Mouse (Mus musculus) adrenal gland, postnatal 0 days (tissue): ENCODE results near the gene Dpp7. TPM values are rescaled to one million over a fixed set of nuclear protein-coding genes. Genes with fewer than 3 reads are reported as not detected.

ENCODE experiments used
- polyA plus RNA-seq: library from polyadenylated mRNA; unstranded; fragments of >200 nt; fragmentation: Nextera tagmentation; extraction: Ambion mirVana; gene quantifications from 2 replicates; pipeline ENCODE4 v1.2.1, GENCODE M21; 2015

Gene Dpp7
- 30.8 and 45.6 TPM in 2 replicates for polyA plus RNA-seq

GRCm38 (mm10) chr2:25356208-25357079, at the start of gene Dpp7:
TSS of gene Dpp7 (minus strand) at chr2:25356359.

GRCm38 (mm10) chr2:25399051-25399450, 42.9 kb upstream of the Dpp7 start, which contains the start of gene Npdc1:
TSS of gene Npdc1 (plus strand) at chr2:25399351.

GRCm38 (mm10) chr2:25395721-25396596, 39.8 kb upstream of the Dpp7 start, which contains the start of gene Entpd2:
TSS of gene Entpd2 (plus strand) at chr2:25395874.

GRCm38 (mm10) chr2:25371764-25372643, 15.8 kb upstream of the Dpp7 start, which contains the start of gene Sapcd2:
TSS of gene Sapcd2 (plus strand) at chr2:25372321.

DNA sequence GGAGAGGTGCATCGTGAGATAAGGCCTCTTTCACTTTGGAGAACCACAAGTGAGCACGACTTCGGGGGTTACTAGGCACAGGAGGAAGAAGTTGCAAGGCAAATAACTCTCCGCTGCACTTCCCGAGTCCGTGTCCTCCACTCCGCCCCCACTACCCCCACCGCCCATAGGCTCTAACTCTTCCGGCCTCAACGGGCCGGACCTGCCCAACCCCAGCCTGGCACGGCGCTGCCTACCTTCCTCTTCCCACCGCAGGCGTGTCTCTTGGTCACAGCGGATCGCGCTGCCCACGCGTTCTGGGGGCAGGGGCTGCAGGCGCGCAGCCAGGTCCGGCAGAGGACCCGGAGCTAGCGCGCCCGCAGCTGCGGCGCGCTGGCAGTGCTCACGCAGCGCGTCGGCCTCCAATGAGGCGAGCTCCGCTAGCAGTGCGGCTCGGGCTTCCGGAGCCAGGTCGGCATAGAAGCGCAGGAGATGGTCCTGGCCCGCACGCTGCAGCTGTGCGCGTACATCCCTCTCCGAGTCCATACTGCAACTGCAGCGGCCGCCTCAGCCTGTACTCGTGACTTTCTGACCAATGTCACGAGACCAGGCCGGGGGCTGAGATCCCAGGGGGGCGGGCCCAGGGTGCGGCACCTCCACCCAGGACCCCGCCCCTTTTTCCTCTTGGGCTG, 9.1 kb upstream of the Dpp7 start, which contains the start of gene Uap1l1:
Gene Uap1l1, minus strand, starts transcription at position 592 of the 671 bp plus-strand sequence.

GRCm38 (mm10) chr2:25332286-25333160, 23.6 kb downstream of the Dpp7 start, which contains the start of gene Man1b1:
TSS of gene Man1b1 (plus strand) at chr2:25332338.

GRCm38 (mm10) chr2:25318971-25319773, 37.0 kb downstream of the Dpp7 start, which contains the start of gene Grin1:
TSS of gene Grin1 (minus strand) at chr2:25319187.

Other genes with a start within 250 kb of the Dpp7 start
- gene Nrarp, start 175.6 kb downstream of the Dpp7 start, polyA plus RNA-seq: 5.6 and 6.7 TPM in 2 replicates
- 14.6 and 20.3 TPM in 2 replicates for gene Tor4a, start 159.5 kb downstream of the Dpp7 start, polyA plus RNA-seq
- 47.4 and 61.9 TPM in 2 replicates for gene Nelfb, start 144.9 kb downstream of the Dpp7 start, polyA plus RNA-seq
- not detected in 2 replicates for gene Stpg3, start 141.7 kb downstream of the Dpp7 start, polyA plus RNA-seq
- gene Fam166a, start 137.6 kb downstream of the Dpp7 start, polyA plus RNA-seq: 0.12 and 0.58 TPM in 2 replicates
- gene Tubb4b, start 131.7 kb downstream of the Dpp7 start, polyA plus RNA-seq: 217 and 219 TPM in 2 replicates
- 0.47 TPM in 1 of 2 replicates, not detected in the other for gene Slc34a3, start 122.0 kb downstream of the Dpp7 start, polyA plus RNA-seq
- not detected in 2 replicates for gene Rnf224, start 119.6 kb downstream of the Dpp7 start, polyA plus RNA-seq
- 12.9 and 25.4 TPM in 2 replicates for gene Rnf208, start 114.1 kb downstream of the Dpp7 start, polyA plus RNA-seq
- gene Cysrt1, start 113.9 kb downstream of the Dpp7 start, polyA plus RNA-seq: 1.8 TPM in 1 of 2 replicates, not detected in the other
- gene AL732309.1, start 109.5 kb downstream of the Dpp7 start, polyA plus RNA-seq: 2.5 and 2.8 TPM in 2 replicates
- gene Tmem203, start 100.9 kb downstream of the Dpp7 start, polyA plus RNA-seq: 61.5 and 81.2 TPM in 2 replicates
- gene Tprn, start 93.7 kb downstream of the Dpp7 start, polyA plus RNA-seq: 5.6 and 7.3 TPM in 2 replicates
- gene Ssna1, start 83.9 kb downstream of the Dpp7 start, polyA plus RNA-seq: 157 and 205 TPM in 2 replicates
- gene Anapc2, start 83.9 kb downstream of the Dpp7 start, polyA plus RNA-seq: 61.4 and 81.5 TPM in 2 replicates
- gene Tmem210, start 68.2 kb downstream of the Dpp7 start, polyA plus RNA-seq: not detected in 2 replicates
- gene Lrrc26, start 66.4 kb downstream of the Dpp7 start, polyA plus RNA-seq: 0.11 TPM in 1 of 2 replicates, not detected in the other
- gene Grin1, start 37.2 kb downstream of the Dpp7 start, polyA plus RNA-seq: 4.9 and 7.5 TPM in 2 replicates
- 47.2 and 52.7 TPM in 2 replicates for gene Man1b1, start 24.0 kb downstream of the Dpp7 start, polyA plus RNA-seq
- gene Uap1l1, start 9.3 kb upstream of the Dpp7 start, polyA plus RNA-seq: 40.5 and 44.9 TPM in 2 replicates
- 8.1 and 10.7 TPM in 2 replicates for gene Sapcd2, start 16.0 kb upstream of the Dpp7 start, polyA plus RNA-seq
- 13.6 and 20.3 TPM in 2 replicates for gene Entpd2, start 39.5 kb upstream of the Dpp7 start, polyA plus RNA-seq
- 93.9 and 115 TPM in 2 replicates for gene Npdc1, start 43.0 kb upstream of the Dpp7 start, polyA plus RNA-seq
- gene Fut7, start 66.9 kb upstream of the Dpp7 start, polyA plus RNA-seq: 0.14 and 0.22 TPM in 2 replicates
- gene Abca2, start 72.3 kb upstream of the Dpp7 start, polyA plus RNA-seq: 4.9 and 6.6 TPM in 2 replicates
- gene Clic3, start 100.5 kb upstream of the Dpp7 start, polyA plus RNA-seq: 6.1 and 6.2 TPM in 2 replicates
- 53.8 and 58.8 TPM in 2 replicates for gene Paxx, start 104.7 kb upstream of the Dpp7 start, polyA plus RNA-seq
- 8.3 and 9.6 TPM in 2 replicates for gene Ptgds, start 113.7 kb upstream of the Dpp7 start, polyA plus RNA-seq
- not detected in 2 replicates for gene Lcn12, start 137.6 kb upstream of the Dpp7 start, polyA plus RNA-seq
- 52.9 and 75.8 TPM in 2 replicates for gene Fbxw5, start 144.4 kb upstream of the Dpp7 start, polyA plus RNA-seq
- gene C8g, start 145.4 kb upstream of the Dpp7 start, polyA plus RNA-seq: 6.4 and 7.1 TPM in 2 replicates
- 15.4 and 20.6 TPM in 2 replicates for gene Traf2, start 190.6 kb upstream of the Dpp7 start, polyA plus RNA-seq
- 273 and 345 TPM in 2 replicates for gene Edf1, start 201.5 kb upstream of the Dpp7 start, polyA plus RNA-seq
- gene Mamdc4, start 218.5 kb upstream of the Dpp7 start, polyA plus RNA-seq: 1.3 and 2.6 TPM in 2 replicates
- 140 and 158 TPM in 2 replicates for gene Phpt1, start 218.9 kb upstream of the Dpp7 start, polyA plus RNA-seq
- gene Ajm1, start 225.4 kb upstream of the Dpp7 start, polyA plus RNA-seq: 1.3 and 2.1 TPM in 2 replicates